Mouse (Mus musculus) gastrocnemius, postnatal 36 days (tissue): ENCODE data around the gene Nf2. TPM values are rescaled to one million over a fixed set of nuclear protein-coding genes. Genes with fewer than 3 reads are reported as not detected.

Experiments used
- DNase-seq, 2 experiments: peaks; one replicate each; pipeline ENCODE4 v3.0.0; 2022
- intact Hi-C: fragments of 180-260 bp; cut with DNase I; formaldehyde crosslinking; loops from one replicate; pipeline ENCODE4 v1.15.1; 2025
- microRNA-seq, 2 experiments: library from miRNA; unstranded; fragments of <30 nt; microRNA quantifications; one replicate each; pipeline ENCODE4 v1.2.0; 2021
- total RNA-seq, 2 experiments: library from RNA; stranded (reverse); gene quantifications; 2 replicates each; pipeline ENCODE4 v1.2.3; 2021

Nf2 gene
- total RNA-seq, 2 experiments from 2014 or later = 45.7 to 47.4 TPM

- no peak for DNase-seq
- intact Hi-C loops = no loop called here
Measured at GRCm38 (mm10) chr11:4720393-4720792, 128.9 kb downstream of the Nf2 start.

- DNase-seq = no peak
- intact Hi-C loops = no loop called here
Measured at GRCm38 (mm10) chr11:4719961-4720360, 129.4 kb downstream of the Nf2 start.

- intact Hi-C loops = no loop called here
- no peak for DNase-seq
Measured at GRCm38 (mm10) chr11:4718548-4718947, 130.8 kb downstream of the Nf2 start.

DNA sequence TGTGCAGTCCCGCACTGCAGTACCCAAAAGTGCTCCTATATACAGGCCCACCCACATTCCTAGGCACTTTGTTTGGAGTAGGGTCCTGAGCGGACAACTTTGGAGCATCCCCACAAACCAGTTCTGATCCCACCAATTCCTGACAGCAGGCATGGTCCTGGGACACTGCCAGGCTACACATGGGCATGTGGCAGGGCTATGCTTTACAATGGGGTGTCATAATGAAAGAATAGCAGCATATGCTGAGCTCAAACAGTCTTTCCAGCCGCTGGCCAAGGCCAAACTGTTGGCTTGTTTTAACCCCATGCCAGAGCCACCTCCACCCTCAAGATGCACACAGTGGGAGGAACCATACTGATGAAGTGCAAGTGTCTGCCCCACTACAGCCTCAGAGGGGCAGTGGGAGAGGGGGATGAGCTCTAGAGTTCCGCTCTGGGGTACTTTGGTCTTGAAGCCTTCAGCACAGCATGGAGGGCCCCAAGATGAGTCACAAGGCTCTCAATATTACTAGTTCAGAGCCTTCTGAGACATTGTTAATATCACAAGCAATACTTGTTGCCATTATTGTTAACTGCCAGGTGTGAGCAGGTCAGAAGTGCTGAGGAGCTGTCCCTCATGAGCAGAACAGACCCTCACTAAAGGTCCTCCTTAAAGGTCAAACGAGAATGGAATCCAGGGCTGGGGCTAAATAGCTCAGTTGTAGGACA lies 132.7 kb downstream of the Nf2 start:
- intact Hi-C loops = no loop called here
- no peak for DNase-seq

Small RNAs within 50 kb of the gene (microRNA-seq; reads per million reads assigned to microRNA genes)
- gene Mir6918 = 0 reads per million in 2 experiments

Other genes with a start within 250 kb of the Nf2 start
- gene Gm11032, start 229.5 kb downstream of the Nf2 start, total RNA-seq = not detected
- gene Ascc2, start 211.8 kb downstream of the Nf2 start, total RNA-seq = 10 to 100 TPM; 13.3 to 16.1 TPM
- gene Uqcr10, start 145.2 kb downstream of the Nf2 start, total RNA-seq = 1,000 to 10,000 TPM in 1 of 2 experiments, 100 to 1,000 TPM in 1; 914 to 1,010 TPM
- gene Zmat5, start 144.9 kb downstream of the Nf2 start, total RNA-seq = 10 to 100 TPM; 20.7 to 22.9 TPM
- gene Cabp7, start 102.8 kb downstream of the Nf2 start, total RNA-seq = under 1 TPM; 0.33 to 0.74 TPM
- gene Nipsnap1, start 24.4 kb upstream of the Nf2 start, total RNA-seq = 1 to 10 TPM in 1 of 2 experiments, under 1 TPM in 1; 0.42 to 1.1 TPM
- gene Thoc5, start 45.8 kb upstream of the Nf2 start, total RNA-seq = 10 to 100 TPM; 12.9 to 14.0 TPM
- gene Nefh, start 98.5 kb upstream of the Nf2 start, total RNA-seq = under 1 TPM in 1 of 2 experiments, not detected in 1; 0.15 TPM
- gene Ap1b1, start 137.3 kb upstream of the Nf2 start, total RNA-seq = 10 to 100 TPM; 29.2 to 32.4 TPM
- gene Rasl10a, start 208.6 kb upstream of the Nf2 start, total RNA-seq = under 1 TPM in 1 of 2 experiments, not detected in 1; 0.28 TPM
- gene Gas2l1, start 215.8 kb upstream of the Nf2 start, total RNA-seq = 1 to 10 TPM; 3.9 to 4.9 TPM
- 10 to 100 TPM; 24.4 to 26.0 TPM for gene Rhbdd3, start 249.4 kb upstream of the Nf2 start, total RNA-seq
- 10 to 100 TPM; 70.7 to 92.0 TPM for gene Ewsr1, start 249.7 kb upstream of the Nf2 start, total RNA-seq